In the genomic region with DNA sequence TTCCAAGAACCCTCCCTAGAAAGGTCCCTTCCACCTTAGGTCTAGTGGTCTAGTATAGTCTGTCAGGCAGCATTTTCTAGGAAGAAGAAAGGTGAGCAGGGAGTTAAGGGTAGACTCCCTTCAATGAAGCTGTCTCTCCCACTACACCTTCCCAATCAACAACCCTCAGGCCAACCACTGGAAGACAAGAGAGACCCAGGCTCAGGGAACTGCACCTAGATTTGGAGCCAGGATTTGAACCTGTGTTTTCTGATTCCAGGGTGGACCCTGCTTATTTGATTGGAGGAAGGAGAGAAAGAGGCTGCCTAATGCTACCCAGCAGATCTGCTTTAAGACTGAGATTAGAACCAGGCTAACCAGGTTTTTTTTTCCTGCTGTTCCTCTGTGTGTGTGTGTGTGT, we compare ENCODE assay signal across 16 mouse cellular contexts. TPM values are rescaled to one million over a fixed set of nuclear protein-coding genes. Genes with fewer than 3 reads are reported as not detected.
A peak's percentile ranks its signal among the peaks of the same experiment; 100 is the strongest.
DNase-seq lines count a peak whose midpoint lies in the region; ATAC-seq and TF ChIP-seq lines count a peak whose summit lies in the region.
"Had no signal": no experiment of that assay in that cellular context is flagged by ENCODE, and none has a peak within 500 bp of the region (broad histone marks: within the 10 kb centered on the region; RNA-seq: fewer than 3 reads in every experiment).

No protein-coding gene starts in this region.

- H3K4me1 ChIP-seq in heart, embryonic 10.5 days: peaks cover 100% of the 10 kb centered on the region
- peaks cover 31% of the 10 kb centered on the region for H3K4me1 ChIP-seq in hindbrain, embryonic 15.5 days (replicated peaks)
- H3K4me1 ChIP-seq in hindbrain, embryonic 11.5 days (replicated peaks; ENCODE audit: control insufficient read depth, insufficient read depth, low read length): 0 out of 2 replicates have a peak, but pooled peaks cover 2% of the 10 kb centered on the region
- H3K4me1 ChIP-seq in heart, postnatal 0 days (ENCODE audit: control insufficient read depth, insufficient read depth): peaks cover 66% of the 10 kb centered on the region
- peaks cover 26% of the 10 kb centered on the region for H3K4me1 ChIP-seq in midbrain, embryonic 13.5 days (replicated peaks)

- no peaks in the 10 kb centered on the region for H3K36me3 ChIP-seq in heart, embryonic 10.5 days
- H3K36me3 ChIP-seq in hindbrain, embryonic 15.5 days: no peaks in the 10 kb centered on the region
- no peaks in the 10 kb centered on the region for H3K36me3 ChIP-seq in hindbrain, embryonic 11.5 days (ENCODE audit: control insufficient read depth, insufficient read depth, low read length)
- no peaks in the 10 kb centered on the region for H3K36me3 ChIP-seq in heart, postnatal 0 days (replicated peaks; ENCODE audit: control insufficient read depth, insufficient read depth, low read length)
- H3K36me3 ChIP-seq in midbrain, embryonic 13.5 days: no peaks in the 10 kb centered on the region
- H3K36me3 ChIP-seq: neural tube, embryonic 12.5 days had no signal

- no peak for ATAC-seq in hindbrain, embryonic 15.5 days (ENCODE audit: low FRiP score, low read depth)
- ATAC-seq in hindbrain, embryonic 11.5 days (ENCODE audit: low FRiP score): no peak
- no peak for ATAC-seq in heart, postnatal 0 days (ENCODE audit: insufficient read depth, low read depth)
- ATAC-seq in midbrain, embryonic 13.5 days: no peak
- ATAC-seq: forebrain, embryonic 16.5 days; lung, postnatal 0 days had no signal

- no peak for TF ChIP-seq CTCF in heart, postnatal 0 days (IDR thresholded peaks at IDR 0.05; ENCODE audit: low read depth)

- TF ChIP-seq EP300 in heart, postnatal 0 days (IDR thresholded peaks at IDR 0.05; ENCODE audit: low read depth): no peak

- intact Hi-C loops in heart, postnatal 36 days (cut with DNase I): no loop called here

- peak overlapping the region; percentile 98 for H3K27ac ChIP-seq in heart, embryonic 10.5 days
- H3K27ac ChIP-seq in hindbrain, embryonic 15.5 days (replicated peaks): 0 out of 2 replicates have a peak overlapping the region, but pooled peaks have one; percentile 4
- H3K27ac ChIP-seq in hindbrain, embryonic 11.5 days (ENCODE audit: low read depth, low read length): no peak overlapping the region
- H3K27ac ChIP-seq in heart, postnatal 0 days (ENCODE audit: low read depth): peak overlapping the region; percentile 7; the same call in 1 of the 2 replicates
- H3K27ac ChIP-seq in midbrain, embryonic 13.5 days: no peak overlapping the region
- H3K27ac ChIP-seq: kidney, postnatal 0 days; neural tube, embryonic 12.5 days had no signal

- no peaks in the 10 kb centered on the region for H3K9me3 ChIP-seq in heart, embryonic 10.5 days
- no peaks in the 10 kb centered on the region for H3K9me3 ChIP-seq in hindbrain, embryonic 15.5 days
- no peaks in the 10 kb centered on the region for H3K9me3 ChIP-seq in hindbrain, embryonic 11.5 days (ENCODE audit: control insufficient read depth, low read length)
- H3K9me3 ChIP-seq in heart, postnatal 0 days (replicated peaks; ENCODE audit: control insufficient read depth, low read length): no peaks in the 10 kb centered on the region
- H3K9me3 ChIP-seq in midbrain, embryonic 13.5 days: no peaks in the 10 kb centered on the region
- H3K9me3 ChIP-seq: neural tube, embryonic 12.5 days had no signal

- no peaks in the 10 kb centered on the region for H3K27me3 ChIP-seq in heart, embryonic 10.5 days (ENCODE audit: insufficient read depth, poor library complexity, severe bottlenecking)
- no peaks in the 10 kb centered on the region for H3K27me3 ChIP-seq in hindbrain, embryonic 15.5 days
- peaks cover 10% of the 10 kb centered on the region for H3K27me3 ChIP-seq in hindbrain, embryonic 11.5 days (ENCODE audit: control insufficient read depth, insufficient read depth, low read length)
- H3K27me3 ChIP-seq in heart, postnatal 0 days (ENCODE audit: control insufficient read depth, insufficient read depth, low read length): no peaks in the 10 kb centered on the region
- peaks cover 34% of the 10 kb centered on the region for H3K27me3 ChIP-seq in midbrain, embryonic 13.5 days

- H3K9ac ChIP-seq in hindbrain, embryonic 15.5 days: no peak overlapping the region
- no peak overlapping the region for H3K9ac ChIP-seq in hindbrain, embryonic 11.5 days (ENCODE audit: low read depth, low read length)
- no peak overlapping the region; the same call in 1 of the 2 replicates for H3K9ac ChIP-seq in heart, postnatal 0 days (replicated peaks; ENCODE audit: low read depth, low read length)
- H3K9ac ChIP-seq in midbrain, embryonic 13.5 days (replicated peaks): no peak overlapping the region
- H3K9ac ChIP-seq: neural tube, embryonic 12.5 days had no signal

- H3K4me2 ChIP-seq in hindbrain, embryonic 15.5 days: no peak overlapping the region
- no peak overlapping the region for H3K4me2 ChIP-seq in hindbrain, embryonic 11.5 days (replicated peaks; ENCODE audit: low read depth, low read length)
- H3K4me2 ChIP-seq in heart, postnatal 0 days (ENCODE audit: low read depth, low read length): no peak overlapping the region
- H3K4me2 ChIP-seq in midbrain, embryonic 13.5 days (replicated peaks): no peak overlapping the region
- H3K4me2 ChIP-seq: midbrain, embryonic 11.5 days; neural tube, embryonic 12.5 days had no signal

- DNase-seq in heart, embryonic 10.5 days (ENCODE audit: low spot score): no peak
- no peak for DNase-seq in heart, postnatal 36 days
- no peak for DNase-seq in hindbrain, embryonic 11.5 days (ENCODE audit: low spot score)
- DNase-seq in cerebellum, adult 9-11 months: peak; percentile 61
- DNase-seq in heart, postnatal 0 days (ENCODE audit: low spot score): no peak
- DNase-seq: adrenal gland, postnatal 36 days; kidney, adult 18-20 months; right cerebral cortex, postnatal 4 days had no signal

- H3K4me3 ChIP-seq in heart, embryonic 10.5 days: no peak overlapping the region
- no peak overlapping the region for H3K4me3 ChIP-seq in hindbrain, embryonic 15.5 days
- no peak overlapping the region for H3K4me3 ChIP-seq in hindbrain, embryonic 11.5 days (ENCODE audit: low read depth, low read length)
- no peak overlapping the region for H3K4me3 ChIP-seq in heart, postnatal 0 days (ENCODE audit: low read depth, low read length)
- H3K4me3 ChIP-seq in midbrain, embryonic 13.5 days (replicated peaks): no peak overlapping the region
- H3K4me3 ChIP-seq: neural tube, embryonic 12.5 days had no signal

RNA-seq across cellular contexts. Expression of gene Unc5b, which starts 10.1 kb away (rescaled TPM):
- polyA plus RNA-seq in heart, embryonic 10.5 days (2016; fragmentation: Nextera tagmentation; extraction: Ambion mirVana): 17.9 and 18.8 TPM in 2 replicates
- 10 to 100 TPM; 14.5 to 14.7 TPM for total RNA-seq in heart, postnatal 36 days (2021)
- 2.8 and 3.5 TPM in 2 replicates for polyA plus RNA-seq in hindbrain, embryonic 15.5 days (2015; fragmentation: Nextera tagmentation; extraction: Ambion mirVana)
- polyA plus RNA-seq in hindbrain, embryonic 11.5 days (2014; fragmentation: Nextera tagmentation; extraction: Ambion mirVana): 2.3 TPM in 2 replicates
- 50.5 and 63.2 TPM in 2 replicates for total RNA-seq in heart, postnatal 0 days (2014; rRNA removed; ENCODE audit: low replicate concordance)
- polyA plus RNA-seq in heart, postnatal 0 days (2015; fragmentation: Nextera tagmentation; extraction: Ambion mirVana): 4.9 and 5.0 TPM in 2 replicates
- polyA plus RNA-seq in midbrain, embryonic 13.5 days (2015; fragmentation: Nextera tagmentation; extraction: Ambion mirVana): 3.1 and 4.0 TPM in 2 replicates
- total RNA-seq: common myeloid progenitor, adult 5-6 weeks had no signal

Comparison
In these comparisons a context has a peak if more than half of its experiments do, and no peak if none do; other contexts are left out.
1. H3K27ac ChIP-seq: peak in heart, embryonic 10.5 days (single experiment), hindbrain, embryonic 15.5 days (single experiment) and heart, postnatal 0 days (single experiment); none in hindbrain, embryonic 11.5 days (single experiment) and midbrain, embryonic 13.5 days (single experiment).